Mouse (Mus musculus): ENCODE measurements around the gene Gm3115. TPM values are rescaled to one million over a fixed set of nuclear protein-coding genes. Genes with fewer than 3 reads are reported as not detected.
"Not testable (repeated sequence)": the region's sequence is repeated elsewhere in the genome, so short reads cannot be mapped to it uniquely, and the experiment has no call there.

Gene Gm3115
- polyA plus RNA-seq (2012; fragmentation: generic; extraction: Trizol) = not detected
- long read RNA-seq, experiment 1 = 0 reads
- long read RNA-seq, experiment 2 = 0 reads

DNA sequence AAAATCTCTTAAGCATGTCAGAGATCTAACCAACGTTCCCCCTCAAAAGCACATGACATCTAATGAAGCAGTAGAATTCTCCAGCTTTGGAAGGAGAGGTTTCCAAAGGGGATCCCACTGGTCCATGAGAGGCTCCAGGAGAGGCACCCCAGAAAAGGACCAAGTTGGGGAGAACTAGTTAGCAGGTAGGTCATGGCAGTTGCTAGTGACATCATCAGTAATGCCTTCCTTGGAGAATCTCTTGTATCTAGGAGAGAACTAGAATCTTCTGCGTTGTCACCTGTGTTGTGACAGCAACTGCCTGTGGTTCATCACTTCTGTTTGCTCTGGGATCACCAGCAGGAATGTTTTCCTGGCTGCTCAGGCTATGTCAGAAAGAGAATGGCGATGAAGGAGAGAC, at the start of gene Gm3115:
Gene Gm3115, plus strand, starts transcription at position 301 of the 400 bp plus-strand sequence.
- not testable (repeated sequence) for H3K4me3 ChIP-seq (ENCODE audit: insufficient read depth, poor library complexity, severe bottlenecking); H3ac ChIP-seq (ENCODE audit: control insufficient read depth, insufficient read length, low read depth); H3K36me3 ChIP-seq (ENCODE audit: control insufficient read depth, insufficient read depth); H3K27me3 ChIP-seq (ENCODE audit: control insufficient read depth, insufficient read depth, insufficient read length); H3K79me2 ChIP-seq (ENCODE audit: control insufficient read depth, insufficient read depth); H3K79me3 ChIP-seq (ENCODE audit: low read depth)

DNA sequence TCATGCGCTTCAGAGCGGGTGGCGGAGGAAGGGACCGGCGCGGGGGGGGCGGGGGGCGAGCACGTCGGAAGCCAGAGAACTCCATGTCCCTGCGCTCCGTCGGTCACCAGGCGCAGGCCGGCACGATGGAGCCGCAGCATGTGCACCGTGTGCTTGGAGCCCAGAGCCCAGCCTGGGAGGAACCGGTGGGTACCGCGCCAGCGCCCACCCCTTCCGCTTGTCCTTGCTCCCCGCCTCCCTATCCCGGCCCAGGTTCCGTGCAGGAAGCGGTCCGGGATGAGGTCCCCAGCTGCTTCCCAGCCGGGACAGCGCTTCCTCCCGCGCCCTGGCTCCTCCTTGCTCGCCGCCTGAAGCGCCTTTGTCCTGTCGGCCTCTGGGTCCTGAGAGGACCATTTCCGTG, 26.5 kb downstream of the Gm3115 start, which contains the start of gene Gm8108:
Gene Gm8108, plus strand, starts transcription at position 101 of the 400 bp plus-strand sequence.
- H3K4me3 ChIP-seq (ENCODE audit: insufficient read depth, poor library complexity, severe bottlenecking); H3K36me3 ChIP-seq (ENCODE audit: control insufficient read depth, insufficient read depth); H3K79me3 ChIP-seq (ENCODE audit: low read depth): not testable (repeated sequence)

DNA sequence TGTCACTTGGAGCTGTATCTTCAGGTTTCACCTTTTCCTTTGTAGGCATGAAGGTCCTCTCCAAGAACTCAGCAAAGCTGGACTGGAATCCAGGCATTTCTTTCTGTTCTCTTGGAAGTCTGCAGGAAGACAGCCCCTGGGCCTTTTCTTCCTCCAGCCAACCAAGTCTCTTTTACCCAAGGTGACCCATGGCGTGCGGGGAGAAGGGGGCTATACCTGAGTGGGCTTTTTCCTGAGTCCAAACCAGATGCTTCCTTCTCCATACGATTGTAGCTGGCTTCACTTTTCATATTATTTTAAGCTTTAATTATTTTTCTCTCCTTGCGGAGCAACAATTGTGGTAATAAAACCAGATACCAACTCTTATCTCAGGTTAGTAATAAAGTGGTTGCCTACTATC, 57.7 kb downstream of the Gm3115 start:
- not testable (repeated sequence) for H3K4me3 ChIP-seq (ENCODE audit: insufficient read depth, poor library complexity, severe bottlenecking); H3K79me2 ChIP-seq (ENCODE audit: control insufficient read depth, insufficient read depth); H3K27me3 ChIP-seq (ENCODE audit: control insufficient read depth, insufficient read depth, insufficient read length); H3K79me3 ChIP-seq (ENCODE audit: low read depth); H3K36me3 ChIP-seq (ENCODE audit: control insufficient read depth, insufficient read depth); H3ac ChIP-seq (ENCODE audit: control insufficient read depth, insufficient read length, low read depth)

More for the DNA sequence above, 26.5 kb downstream of the Gm3115 start, which contains the start of gene Gm8108:
- not testable (repeated sequence) for H3K79me2 ChIP-seq (ENCODE audit: control insufficient read depth, insufficient read depth); H3K27me3 ChIP-seq (ENCODE audit: control insufficient read depth, insufficient read depth, insufficient read length); H3ac ChIP-seq (ENCODE audit: control insufficient read depth, insufficient read length, low read depth)

Other genes with a start within 250 kb of the Gm3115 start
- gene Gm3033, start 237.9 kb upstream of the Gm3115 start, polyA plus RNA-seq (2012; fragmentation: generic; extraction: Trizol) = not detected
- gene Gm2916, start 199.9 kb upstream of the Gm3115 start, polyA plus RNA-seq (2012; fragmentation: generic; extraction: Trizol) = 0.07 TPM
- not detected for gene Gm3029, start 152.4 kb upstream of the Gm3115 start, polyA plus RNA-seq (2012; fragmentation: generic; extraction: Trizol)
- not detected for gene Gm3095, start 120.6 kb upstream of the Gm3115 start, polyA plus RNA-seq (2012; fragmentation: generic; extraction: Trizol)
- not detected for gene Gm3099, start 85.7 kb upstream of the Gm3115 start, polyA plus RNA-seq (2012; fragmentation: generic; extraction: Trizol)
- not detected for gene Gm5796, start 60.2 kb upstream of the Gm3115 start, polyA plus RNA-seq (2012; fragmentation: generic; extraction: Trizol)
- gene Gm8108, start 26.4 kb downstream of the Gm3115 start, polyA plus RNA-seq (2012; fragmentation: generic; extraction: Trizol) = not detected
- not detected for gene Gm3127, start 80.9 kb downstream of the Gm3115 start, polyA plus RNA-seq (2012; fragmentation: generic; extraction: Trizol)
- not detected for gene Gm2974, start 98.5 kb downstream of the Gm3115 start, polyA plus RNA-seq (2012; fragmentation: generic; extraction: Trizol)
- gene Gm3138, start 165.5 kb downstream of the Gm3115 start, polyA plus RNA-seq (2012; fragmentation: generic; extraction: Trizol) = not detected
- gene Gm3149, start 233.2 kb downstream of the Gm3115 start, polyA plus RNA-seq (2012; fragmentation: generic; extraction: Trizol) = not detected

Measured in C2C12 (cell line).